Mouse (Mus musculus) mouse embryonic stem cell (cell line): Measurements from ENCODE around the gene Mnat1.
"Not testable (repeated sequence)": the region's sequence is repeated elsewhere in the genome, so short reads cannot be mapped to it uniquely, and the experiment has no call there.

Source experiments
- in situ Hi-C, 2 experiments: fragments of 300-500 bp; cut with MboI; formaldehyde crosslinking; loops; 1 replicate in 1 of 2; 3 replicates in 1 of 2; pipeline ENCODE4 v1.14.3; 2019 to 2020; ENCODE audit warnings: low sequenced_read_pairs in 2 of 2, low pct_unique_long_range_greater_than_20kb in 1 of 2, mixed read lengths in 1 of 2; ENCODE audit not compliant: unreplicated experiment in 1 of 2

The Mnat1 gene

GRCm38 (mm10) chr12:73123093-73124041 lies at the start of gene Mnat1:
TSS of gene Mnat1 (plus strand) at chr12:73123717.
- in situ Hi-C loops: no loop called here

- in situ Hi-C loops: not testable (repeated sequence)
Measured at GRCm38 (mm10) chr12:73081828-73082227, 41.7 kb upstream of the Mnat1 start.

- in situ Hi-C loops: no loop called here
Measured at GRCm38 (mm10) chr12:73083773-73084172, 39.7 kb upstream of the Mnat1 start.

- in situ Hi-C loops: no loop called here
Measured at GRCm38 (mm10) chr12:73085739-73086630, 37.5 kb upstream of the Mnat1 start.

- in situ Hi-C loops: no loop called here
Measured at GRCm38 (mm10) chr12:73087086-73087485, 36.4 kb upstream of the Mnat1 start.

- in situ Hi-C loops: no loop called here
Measured at GRCm38 (mm10) chr12:73088500-73088899, 35.0 kb upstream of the Mnat1 start.

GRCm38 (mm10) chr12:73088911-73089310 lies 34.6 kb upstream of the Mnat1 start:
- in situ Hi-C loops: no loop called here

- in situ Hi-C loops: no loop called here
Measured at GRCm38 (mm10) chr12:73090672-73091335, 32.7 kb upstream of the Mnat1 start.

GRCm38 (mm10) chr12:73094189-73094588 lies 29.3 kb upstream of the Mnat1 start:
- in situ Hi-C loops: no loop called here

GRCm38 (mm10) chr12:73094605-73095004 lies 28.9 kb upstream of the Mnat1 start:
- in situ Hi-C loops: no loop called here

GRCm38 (mm10) chr12:73096177-73096576 lies 27.3 kb upstream of the Mnat1 start:
- in situ Hi-C loops: not testable (repeated sequence)

- in situ Hi-C loops: no loop called here
Measured at GRCm38 (mm10) chr12:73098593-73098992, 24.9 kb upstream of the Mnat1 start.

GRCm38 (mm10) chr12:73103713-73104112 lies 19.8 kb upstream of the Mnat1 start:
- in situ Hi-C loops: no loop called here

- in situ Hi-C loops: no loop called here
Measured at GRCm38 (mm10) chr12:73107821-73108220, 15.7 kb upstream of the Mnat1 start.

- in situ Hi-C loops: loop anchor here in 1 of 2 experiments (10.0 kb wide), 1 partner anchor 46 kb away; no protein-coding TSS in a partner anchor
Measured at GRCm38 (mm10) chr12:73110431-73111111, 12.9 kb upstream of the Mnat1 start.

- in situ Hi-C loops: loop anchor here in 1 of 2 experiments (10.0 kb wide), 1 partner anchor 47 kb away; no protein-coding TSS in a partner anchor
Measured at GRCm38 (mm10) chr12:73111561-73112325, 11.8 kb upstream of the Mnat1 start.
